Mouse (Mus musculus) ES-E14 (cell line): ENCODE measurements at regions not wholly inside any gene's neighbourhood (a gene's known extent, or its start where the extent isn't known, plus 50 kb on each side); places are given as distances from the start of the nearest gene placed in this dataset.

Source experiments
- DNase-seq: peaks from one replicate; pipeline ENCODE4 v3.0.0-alpha.2; 2013; ENCODE audit warnings: low read depth, low spot score
- H3K27ac ChIP-seq: 2 replicates; pipeline ENCODE4 v1.5.1; 2012; ENCODE audit warnings: low read depth, mild to moderate bottlenecking, low read length, moderate library complexity, mixed read lengths; ENCODE audit not compliant: poor library complexity, insufficient read depth, severe bottlenecking
- H3K36me3 ChIP-seq: 2 replicates; pipeline ENCODE4 v1.6.1; 2012; ENCODE audit warnings: mild to moderate bottlenecking, low read length, moderate library complexity, mixed read lengths; ENCODE audit not compliant: control insufficient read depth, poor library complexity, insufficient read depth, severe bottlenecking
- H3K4me1 ChIP-seq, 2 experiments: fragments of 150-350 bp in 1 of 2; sonication (generic) in 1 of 2; 2 replicates each; pipeline ENCODE4 v1.6.1; 2012; ENCODE audit warnings: low read length in 2 of 2, mild to moderate bottlenecking in 1 of 2, mixed read lengths in 1 of 2; ENCODE audit not compliant: control insufficient read depth in 2 of 2, insufficient read depth in 2 of 2, poor library complexity in 1 of 2
- H3K4me3 ChIP-seq, 2 experiments: fragments of 150-350 bp in 1 of 2; sonication (generic) in 1 of 2; 2 replicates each; pipeline ENCODE4 v1.5.1; 2012; ENCODE audit warnings: low read length in 2 of 2, low read depth in 1 of 2, mild to moderate bottlenecking in 1 of 2, mixed read lengths in 1 of 2; ENCODE audit not compliant: insufficient read depth in 1 of 2, poor library complexity in 1 of 2, severe bottlenecking in 1 of 2
- H3K9ac ChIP-seq: 2 replicates; pipeline ENCODE4 v1.6.1; 2012; ENCODE audit warnings: low read depth, mild to moderate bottlenecking, low read length, mixed read lengths; ENCODE audit not compliant: poor library complexity, insufficient read depth, severe bottlenecking
- H3K9me3 ChIP-seq: fragments of 150-350 bp; sonication (generic); 2 replicates; pipeline ENCODE4 v1.6.1; 2012; ENCODE audit warnings: low read depth, mild to moderate bottlenecking, low read length; ENCODE audit not compliant: control insufficient read depth, insufficient read depth
- CHD2 ChIP-seq: IDR thresholded peaks from 2 replicates; pipeline ENCODE4 v1.6.1; 2014; ENCODE audit warnings: mild to moderate bottlenecking, low read depth, low read length, inconsistent platforms
- HCFC1 ChIP-seq: IDR thresholded peaks from 2 replicates; pipeline ENCODE4 v1.6.1; 2012; ENCODE audit warnings: low read length, inconsistent platforms, borderline replicate concordance; ENCODE audit not compliant: insufficient read depth
- MAFK ChIP-seq: IDR thresholded peaks from 2 replicates; pipeline ENCODE4 v1.6.1; 2014; ENCODE audit warnings: mild to moderate bottlenecking, low read depth, low read length, inconsistent platforms; ENCODE audit not compliant: insufficient read depth
- ZC3H11A ChIP-seq: IDR thresholded peaks from 2 replicates; pipeline ENCODE4 v1.6.1; 2012; ENCODE audit warnings: low read depth, mild to moderate bottlenecking, inconsistent platforms, low read length, borderline replicate concordance
- ZNF384 ChIP-seq: IDR thresholded peaks from 2 replicates; pipeline ENCODE4 v1.6.1; 2012; ENCODE audit warnings: low read depth, low read length, inconsistent platforms
- in situ Hi-C, 2 experiments: fragments of 600-800 bp; cut with MboI; formaldehyde crosslinking; loops; one replicate each; pipeline ENCODE4 v1.15.1; 2025; ENCODE audit warnings: low sequenced_read_pairs in 2 of 2, inconsistent platforms in 1 of 2; ENCODE audit not compliant: unreplicated experiment in 2 of 2

GRCm38 (mm10) chr11:6890450-6890849 is 53.0 kb upstream of the Gm11983 start:
- Histone ChIP-seq H3K27ac (no peak overlapping the region), H3K4me1 (peaks cover 6 to 14% of the 10 kb centered on the region in 2 experiments; a peak in 2 of 4 replicates), H3K4me3 (no peak overlapping the region), H3K9ac (no peak overlapping the region), H3K9me3 (no peaks in the 10 kb centered on the region), H3K36me3 (peaks cover 4% of the 10 kb centered on the region; the same call in 1 of the 2 replicates)
- TF ChIP-seq CHD2 (no peak), ZC3H11A (no peak), ZNF384 (no peak), HCFC1 (no peak), MAFK (no peak)
- in situ Hi-C loops = no loop called here
- DNase-seq = no peak

- H3K9me3 ChIP-seq = no peaks in the 10 kb centered on the region
- no peak overlapping the region for H3K9ac ChIP-seq
- no peak for DNase-seq
- H3K27ac ChIP-seq = no peak overlapping the region
- in situ Hi-C loops = no loop called here
- H3K36me3 ChIP-seq = peaks cover 4% of the 10 kb centered on the region; the same call in 1 of the 2 replicates
- TF ChIP-seq MAFK (no peak), HCFC1 (no peak), CHD2 (no peak), ZC3H11A (no peak), ZNF384 (no peak)
- H3K4me3 ChIP-seq = no peak overlapping the region
- peaks cover 6 to 13% of the 10 kb centered on the region in 2 experiments; a peak in 2 of 4 replicates for H3K4me1 ChIP-seq
Measured at GRCm38 (mm10) chr11:6889660-6890185, 52.3 kb upstream of the Gm11983 start.

- TF ChIP-seq ZNF384 (no peak), MAFK (no peak), ZC3H11A (no peak), HCFC1 (no peak), CHD2 (no peak)
- DNase-seq = no peak
- Histone ChIP-seq H3K27ac (no peak overlapping the region), H3K4me1 (peaks cover 6 to 10% of the 10 kb centered on the region in 2 experiments; a peak in 2 of 4 replicates), H3K9me3 (no peaks in the 10 kb centered on the region), H3K36me3 (peaks cover 4% of the 10 kb centered on the region; the same call in 1 of the 2 replicates), H3K4me3 (no peak overlapping the region), H3K9ac (no peak overlapping the region)
- in situ Hi-C loops = no loop called here
Measured at GRCm38 (mm10) chr11:6889120-6889519, 51.7 kb upstream of the Gm11983 start.
